Mouse (Mus musculus): ENCODE results near the gene Pet117.
"Not testable (repeated sequence)": the region's sequence is repeated elsewhere in the genome, so short reads cannot be mapped to it uniquely, and the experiment has no call there.

Pet117 gene

DNA sequence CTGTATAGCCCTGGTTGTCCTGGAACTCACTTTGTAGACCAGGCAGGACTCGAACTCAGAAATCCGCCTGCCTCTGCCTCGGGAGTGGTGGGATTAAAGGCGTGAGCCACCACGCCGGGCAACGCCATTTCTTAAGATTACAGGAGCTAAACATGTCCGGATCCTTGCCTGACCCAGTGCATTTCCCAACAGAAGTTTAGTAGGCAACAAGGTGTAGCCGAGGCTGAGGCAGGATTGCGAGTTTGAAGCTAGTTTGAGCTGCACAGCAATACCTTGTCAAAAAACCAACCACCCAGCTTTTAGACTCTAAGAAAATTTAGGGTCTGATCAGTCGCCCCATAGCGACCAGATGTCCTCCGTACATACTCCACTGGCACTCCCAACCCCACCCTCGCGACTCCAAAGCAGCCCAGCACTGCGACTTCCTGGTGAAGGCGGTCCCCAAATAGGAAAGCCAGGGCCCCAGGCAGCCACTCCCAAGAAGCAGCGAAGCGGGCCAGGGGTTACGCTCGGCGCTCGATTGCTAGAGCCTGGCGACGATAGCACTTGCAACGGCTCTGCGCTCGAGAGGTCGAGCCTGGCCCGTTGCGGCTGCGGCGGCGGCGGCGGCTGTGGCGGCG lies at the start of gene Pet117, which contains the start of gene Kat14:
Gene Pet117 (plus strand): TSS at position 597 of the 620 bp plus-strand sequence.
Gene Kat14 (plus strand): TSS at position 584 of the 620 bp plus-strand sequence.
- DNase-seq (ENCODE audit: low spot score), result peak; percentile 91

DNA sequence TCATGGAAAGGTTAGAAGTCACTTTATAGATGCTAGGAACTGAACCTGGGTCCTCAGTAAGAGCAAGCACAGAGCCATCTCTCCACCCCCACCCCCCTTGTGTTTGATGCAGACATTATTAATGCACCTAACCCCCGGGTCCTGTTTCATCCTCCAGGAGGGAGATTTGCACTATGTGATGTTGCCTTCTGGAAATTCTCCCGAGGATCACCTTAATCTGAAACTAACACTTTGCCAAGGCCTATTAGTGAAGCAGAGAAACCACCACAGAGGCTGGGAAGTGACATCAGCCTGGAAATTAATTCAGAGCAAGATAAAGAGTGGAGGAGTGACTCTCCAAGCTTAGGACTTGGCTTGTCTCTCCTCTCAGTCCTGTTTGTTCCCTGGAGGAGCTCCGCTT lies 44.6 kb upstream of the Pet117 start:
- no peak for DNase-seq (ENCODE audit: low spot score)

DNA sequence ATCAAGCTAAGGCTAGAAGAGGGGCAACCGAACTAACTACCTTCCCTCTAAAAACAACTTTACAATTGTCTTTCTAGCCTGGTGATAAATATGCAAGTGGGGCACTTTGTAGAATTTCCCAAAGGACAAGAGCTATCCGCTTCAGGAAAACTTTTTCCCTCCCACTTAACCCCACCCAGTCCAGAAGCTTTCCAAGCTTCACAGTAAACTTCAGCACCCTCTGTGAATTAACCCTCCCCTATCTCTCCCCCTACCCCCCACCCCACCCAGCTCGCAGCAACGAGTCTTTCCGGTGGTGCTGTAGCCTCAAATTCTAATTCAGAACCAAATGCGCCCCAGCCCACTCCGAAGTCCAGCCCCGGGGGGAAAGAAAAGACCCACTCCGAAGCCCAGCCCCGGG lies 39.3 kb upstream of the Pet117 start:
- no peak for DNase-seq (ENCODE audit: low spot score)

DNA sequence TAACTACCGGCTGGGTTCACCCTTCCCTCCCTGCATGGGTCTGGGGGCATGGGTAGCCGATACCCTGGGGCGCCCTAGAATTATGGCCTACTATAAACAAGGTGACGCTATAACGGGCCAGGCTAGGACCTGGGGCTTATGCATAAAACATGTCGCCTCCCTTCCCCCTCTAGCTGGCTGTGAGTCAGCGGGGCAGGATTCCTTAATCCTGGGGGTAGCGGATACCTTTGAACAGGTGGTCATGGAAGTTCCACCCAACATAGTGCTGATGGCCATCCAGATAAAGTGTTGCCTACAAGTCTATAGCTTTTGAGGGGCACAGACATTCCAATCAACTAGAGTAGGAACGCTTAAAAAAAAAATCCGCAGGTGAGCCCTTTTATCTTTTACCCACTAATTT lies 38.9 kb upstream of the Pet117 start:
- no peak for DNase-seq (ENCODE audit: low spot score)

DNA sequence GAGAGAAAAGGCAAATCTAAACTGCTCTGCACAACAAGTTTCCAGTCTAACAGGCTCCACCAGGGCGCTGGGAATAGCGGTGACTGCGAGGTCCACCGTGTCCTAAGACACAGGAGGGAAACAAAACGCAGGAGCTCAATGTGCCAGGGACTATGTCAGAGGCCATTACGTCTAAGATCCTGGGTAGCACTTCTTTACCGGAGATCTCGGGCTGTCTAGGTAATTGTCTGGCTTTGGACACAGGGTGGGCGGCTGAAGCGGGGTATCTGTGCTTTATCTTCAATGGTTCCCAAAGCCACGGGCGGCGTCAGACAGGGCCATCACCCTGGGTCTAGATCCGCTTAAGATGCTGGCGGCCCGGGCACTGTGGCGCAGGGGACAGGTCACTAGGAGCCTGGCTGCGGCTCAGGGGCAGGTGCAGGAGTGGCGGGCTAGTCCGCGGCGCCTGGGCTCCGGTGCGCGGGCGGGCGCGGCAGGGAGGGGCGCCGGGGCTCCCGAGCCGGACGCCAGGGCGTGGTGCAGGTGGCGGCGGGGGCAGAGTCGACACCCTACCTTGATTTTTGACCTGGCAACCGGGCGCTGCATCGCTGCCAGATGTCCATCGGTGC lies 38.3 kb upstream of the Pet117 start:
- no peak for DNase-seq (ENCODE audit: low spot score)

DNA sequence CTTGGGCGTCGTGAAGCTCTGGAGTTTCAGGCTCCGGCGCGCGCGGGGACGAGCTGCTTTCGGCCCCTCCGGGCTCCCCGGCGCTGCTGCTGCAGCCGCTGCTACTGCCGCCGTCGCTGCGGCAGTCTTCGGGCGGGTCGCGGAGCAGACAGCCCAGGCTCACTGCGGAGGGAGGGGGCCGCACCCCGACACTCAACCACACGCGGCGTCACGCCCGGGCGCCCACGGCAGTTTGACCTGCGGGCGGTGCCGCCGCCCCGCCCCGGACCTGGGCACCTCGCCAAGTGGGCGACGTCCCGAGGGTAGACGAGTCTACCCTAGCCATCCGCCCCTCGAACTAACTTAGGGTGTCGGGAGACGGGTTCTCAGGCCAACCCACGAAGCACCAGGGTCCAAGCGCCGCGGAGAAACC lies 37.8 kb upstream of the Pet117 start:
- no peak for DNase-seq (ENCODE audit: low spot score)

DNA sequence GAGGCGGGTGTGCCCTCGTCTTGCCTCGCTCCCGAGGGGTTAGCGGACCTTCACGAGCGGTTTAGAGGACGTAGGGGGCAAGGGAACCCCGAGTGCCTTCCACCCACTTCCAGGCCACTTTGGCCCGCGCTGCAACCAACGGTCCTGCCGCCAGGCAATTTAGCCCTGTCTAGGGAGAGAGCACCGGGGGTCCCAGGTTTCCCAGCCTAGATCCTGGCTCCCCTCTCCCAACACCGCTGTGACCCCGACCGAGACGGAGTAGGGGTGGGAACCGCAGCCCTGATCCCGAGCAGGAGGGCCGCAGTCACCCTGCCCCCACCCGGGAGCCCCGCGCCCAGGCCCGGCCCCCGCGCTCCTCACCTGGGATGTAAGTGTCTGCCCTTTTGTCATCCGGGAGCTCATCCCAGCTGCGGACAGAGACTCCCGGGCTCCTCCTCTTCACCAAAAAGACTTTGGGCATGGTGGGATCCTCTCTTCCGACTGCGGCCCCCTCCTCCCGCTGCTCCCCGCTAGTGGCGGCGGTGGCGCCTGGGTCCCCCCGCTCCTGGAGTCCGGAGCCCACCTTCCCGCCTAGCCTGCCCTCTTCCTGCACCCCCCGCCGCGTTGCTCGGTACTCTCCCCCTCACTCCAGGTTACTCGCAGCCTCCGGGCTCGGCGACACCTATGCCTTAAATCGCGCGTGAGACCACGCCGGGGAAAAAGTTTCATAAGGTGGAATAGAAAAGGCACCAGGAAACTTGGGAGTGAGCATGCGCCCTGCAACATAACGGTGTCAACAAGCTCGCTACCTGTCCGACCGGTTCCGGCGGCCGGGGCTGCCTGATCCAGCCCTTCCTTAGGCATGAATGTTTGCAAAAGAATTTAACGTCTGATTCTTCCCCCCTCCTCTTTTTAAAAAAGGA lies 37.1 kb upstream of the Pet117 start, which contains the start of gene Ovol2:
Gene Ovol2 (minus strand): TSS at position 746 of the 902 bp plus-strand sequence.
- no peak for DNase-seq (ENCODE audit: low spot score)

DNA sequence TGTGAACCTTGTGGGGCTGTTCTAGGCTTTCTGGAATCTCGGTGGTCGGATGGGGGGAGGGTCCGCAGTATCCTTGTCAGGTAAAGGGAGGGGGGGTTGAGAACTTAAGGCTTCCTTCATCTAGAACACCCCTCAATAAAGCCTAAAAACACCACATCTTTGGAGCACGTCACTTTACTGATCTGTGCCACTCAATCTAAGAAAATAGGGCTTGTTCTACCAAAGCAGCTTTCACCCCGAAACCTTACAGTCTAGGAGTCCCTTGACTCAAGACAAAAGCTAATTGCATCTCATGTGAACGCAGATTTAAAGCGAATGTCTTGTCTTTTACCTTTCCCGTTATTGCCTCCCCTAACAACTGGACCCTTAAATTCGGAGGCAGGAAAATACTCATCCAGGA lies 36.3 kb upstream of the Pet117 start:
- no peak for DNase-seq (ENCODE audit: low spot score)

DNA sequence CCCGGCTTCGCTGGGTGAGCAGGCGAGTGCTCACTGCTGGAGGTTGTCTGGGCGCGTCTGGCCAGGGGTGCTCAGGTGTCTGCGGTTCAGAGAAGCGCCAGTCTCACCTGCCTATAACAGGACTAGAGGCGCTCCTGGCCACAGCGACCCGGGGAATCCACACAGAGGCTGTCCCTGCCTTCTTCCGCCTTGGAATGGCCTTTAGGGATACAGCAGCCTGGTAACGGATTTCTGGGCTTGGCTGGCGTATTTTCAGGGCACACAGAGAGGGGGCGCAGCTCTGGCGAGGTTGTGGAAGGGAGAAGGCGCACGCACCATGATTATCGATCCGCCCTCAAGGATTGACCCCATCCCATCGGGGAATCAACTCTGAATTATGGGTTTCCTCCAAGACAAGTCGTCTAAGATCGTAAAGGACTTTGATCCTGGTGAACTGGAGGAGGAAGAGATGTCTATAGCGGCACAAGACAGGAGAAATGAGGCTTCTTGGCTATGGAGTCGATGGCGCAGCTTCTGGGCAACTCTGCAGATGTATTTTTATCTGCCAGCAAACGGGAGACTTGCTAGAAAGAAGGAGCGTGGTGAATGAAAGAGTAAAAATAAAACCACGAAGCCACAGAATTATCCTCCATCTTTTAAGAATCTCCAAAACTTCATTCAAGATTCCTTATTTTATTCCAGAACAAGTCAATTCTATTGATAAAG lies 35.5 kb upstream of the Pet117 start:
- no peak for DNase-seq (ENCODE audit: low spot score)

DNA sequence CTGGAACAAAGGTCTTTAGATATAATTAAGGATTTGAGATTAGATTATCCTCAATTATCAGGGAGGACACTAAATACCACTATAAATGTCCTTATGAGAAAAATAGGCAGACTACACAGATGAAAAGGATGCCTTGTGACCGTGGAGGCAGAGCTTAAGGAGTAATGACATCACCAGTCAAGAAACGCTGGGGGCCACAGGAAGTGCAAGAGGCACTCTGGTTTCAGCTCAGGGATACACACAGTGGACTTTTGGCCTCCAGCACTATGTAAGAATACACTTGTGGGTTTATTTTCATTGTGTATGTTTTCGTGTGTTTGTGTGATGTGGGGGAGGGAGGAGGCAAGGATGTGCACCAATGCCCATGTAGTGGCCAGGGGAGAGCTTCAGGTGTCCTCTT lies 31.6 kb upstream of the Pet117 start:
- no peak for DNase-seq (ENCODE audit: low spot score)

DNA sequence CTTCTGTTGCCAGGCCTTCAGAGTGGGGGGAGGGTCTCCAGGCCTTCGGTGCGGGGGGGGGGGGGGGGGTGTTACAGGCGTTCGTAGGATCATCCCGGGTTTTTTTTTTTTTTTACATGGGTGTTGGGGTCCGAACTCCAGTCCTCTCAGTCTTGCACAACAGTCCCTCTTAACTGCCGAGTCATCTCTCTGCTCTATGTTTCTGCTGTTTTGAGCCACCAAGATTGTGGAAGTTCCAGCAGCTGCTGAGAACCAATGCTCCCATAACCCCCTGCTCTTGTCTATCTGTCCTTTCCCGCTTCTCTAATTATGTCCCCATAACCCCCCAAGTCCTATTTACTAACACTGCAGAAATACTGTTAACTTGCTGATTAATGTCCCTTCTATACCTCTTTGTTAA lies 31.1 kb upstream of the Pet117 start:
- no peak for DNase-seq (ENCODE audit: low spot score)

DNA sequence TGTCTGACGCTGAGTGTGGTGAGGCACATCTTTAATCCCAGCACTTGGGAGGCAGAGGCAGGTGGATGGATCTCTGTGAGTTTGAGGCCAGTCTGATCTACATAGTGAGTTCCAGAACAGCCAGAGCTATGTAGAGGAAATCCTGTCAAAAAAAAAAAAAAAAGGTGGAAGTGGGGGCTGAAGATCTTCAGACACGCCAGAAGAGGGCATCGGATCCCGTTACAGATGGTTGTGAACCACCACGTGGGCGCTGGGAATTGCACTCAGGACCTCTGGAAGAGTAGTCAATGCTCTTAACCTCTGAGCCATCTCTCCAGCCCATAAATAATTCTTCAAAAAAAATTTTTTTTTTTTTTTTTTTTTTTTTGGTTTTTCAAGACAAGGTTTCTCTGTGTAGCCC lies 30.6 kb upstream of the Pet117 start:
- DNase-seq (ENCODE audit: low spot score), result not testable (repeated sequence)

DNA sequence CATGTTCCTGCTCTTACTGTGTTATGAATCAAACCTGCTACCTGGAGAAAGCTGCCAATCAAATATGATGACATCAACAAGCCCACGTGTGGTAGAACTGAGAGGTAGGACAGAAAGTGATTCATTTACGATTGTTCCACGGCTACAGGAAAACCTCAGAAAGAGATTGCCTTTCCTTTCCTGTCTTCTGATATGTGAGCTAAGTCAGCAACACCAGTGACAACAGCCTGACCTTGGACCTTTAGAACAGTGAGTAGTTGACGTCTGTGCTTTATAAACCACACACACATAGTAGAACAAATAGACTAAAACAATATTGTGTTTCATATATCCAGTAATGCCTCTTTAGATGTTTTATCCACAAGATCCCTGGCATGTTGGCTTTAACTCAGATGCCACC lies 25.6 kb upstream of the Pet117 start:
- no peak for DNase-seq (ENCODE audit: low spot score)

DNA sequence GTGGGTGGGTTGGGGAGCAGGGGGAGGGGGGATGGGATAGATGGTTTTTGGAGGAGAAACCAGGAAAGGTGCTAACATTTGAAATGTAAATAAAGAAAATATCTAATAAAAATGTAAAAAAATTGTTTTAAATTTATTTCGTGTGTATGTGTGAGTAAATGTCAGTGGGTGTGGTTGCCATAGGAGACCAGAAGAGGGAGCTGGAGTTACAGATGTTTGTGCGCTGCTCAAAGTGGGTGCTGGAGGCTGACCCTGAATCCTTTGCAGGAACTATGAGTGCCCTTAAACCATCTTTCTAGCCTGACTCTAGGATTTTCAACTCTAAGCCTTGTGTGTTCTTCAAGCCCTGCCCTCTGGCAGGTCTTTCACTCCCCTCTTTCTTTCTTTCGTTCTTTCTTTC lies 20.3 kb upstream of the Pet117 start:
- DNase-seq (ENCODE audit: low spot score), result no peak

DNA sequence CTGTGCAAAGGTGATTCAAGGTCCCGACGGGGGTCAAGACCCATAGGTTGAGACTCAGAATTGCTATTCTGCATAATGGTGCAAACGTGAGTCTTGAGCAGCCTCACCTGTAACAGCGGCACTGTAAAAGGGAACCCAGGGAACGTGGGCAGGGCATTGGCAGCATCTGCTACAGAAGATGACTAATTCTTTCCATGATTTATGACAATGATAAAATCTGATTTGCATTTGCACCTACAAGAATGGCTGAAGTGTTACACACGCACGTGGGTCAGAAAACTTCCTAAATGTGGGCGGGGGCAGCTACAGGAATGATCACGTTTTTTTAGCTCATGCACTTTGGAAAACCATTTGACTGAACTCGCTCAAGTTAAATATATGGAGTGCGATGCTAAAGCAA lies 16.0 kb upstream of the Pet117 start:
- DNase-seq (ENCODE audit: low spot score), result no peak

DNA sequence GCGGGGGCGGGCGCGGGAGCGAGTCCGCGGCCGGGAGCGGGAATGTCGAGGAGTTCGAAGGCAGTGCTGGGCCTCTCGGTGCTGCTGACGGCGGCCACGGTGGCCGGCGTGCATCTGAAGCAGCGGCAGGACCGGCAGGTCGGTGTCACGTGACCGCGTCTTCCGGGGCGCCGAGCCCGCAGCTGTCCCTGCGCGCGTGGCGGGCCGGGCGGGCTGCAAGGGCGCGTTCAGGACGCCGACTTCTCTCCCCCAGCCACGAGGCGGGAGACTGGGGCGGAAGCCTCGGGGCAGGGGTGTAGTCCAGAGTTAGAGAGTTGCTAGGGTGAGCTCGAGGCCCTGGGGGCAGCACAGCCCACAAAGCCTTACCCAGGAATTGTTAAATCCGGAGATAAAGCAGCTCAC lies 225 bp downstream of the Pet117 start:
- DNase-seq (ENCODE audit: low spot score), result peak; percentile 70

DNA sequence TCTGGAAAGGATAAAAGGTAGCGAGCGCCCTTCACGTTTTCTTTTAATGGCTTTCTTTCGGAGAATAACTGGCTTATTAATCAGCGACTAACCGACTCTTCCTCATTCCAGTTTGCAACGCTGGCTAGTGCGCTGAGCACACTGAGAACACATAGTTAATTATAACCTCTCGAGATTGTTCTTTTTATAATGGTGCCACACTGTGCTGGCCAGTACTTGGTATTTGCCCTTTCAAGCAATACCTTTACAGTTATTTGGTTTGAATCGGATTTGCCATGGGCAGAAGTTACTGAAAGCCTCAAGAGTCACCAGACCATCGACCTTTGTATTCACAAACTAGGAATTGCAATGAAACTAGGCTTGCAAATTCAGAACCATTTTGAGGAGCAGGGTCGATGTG lies 715 bp downstream of the Pet117 start:
- DNase-seq (ENCODE audit: low spot score), result no peak

DNA sequence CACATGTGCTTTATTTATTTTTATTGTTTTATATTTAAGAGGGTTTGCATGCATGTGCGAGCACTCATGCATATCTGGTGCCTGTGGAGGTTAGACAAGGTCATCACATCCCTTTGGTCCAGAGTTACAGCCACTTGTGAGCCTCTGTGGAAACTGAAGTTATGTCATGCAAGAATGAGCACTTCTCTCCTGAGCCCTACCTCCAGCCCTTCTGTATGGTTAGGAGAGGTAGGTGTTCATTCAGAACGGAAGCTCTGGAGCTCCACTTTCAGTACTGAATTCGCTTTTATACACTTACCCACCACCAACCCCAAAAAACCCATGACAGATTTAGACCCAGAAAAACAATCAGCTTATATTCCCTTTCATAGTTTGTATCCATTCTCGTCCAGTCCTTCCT lies 2.8 kb downstream of the Pet117 start:
- DNase-seq (ENCODE audit: low spot score), result no peak

DNA sequence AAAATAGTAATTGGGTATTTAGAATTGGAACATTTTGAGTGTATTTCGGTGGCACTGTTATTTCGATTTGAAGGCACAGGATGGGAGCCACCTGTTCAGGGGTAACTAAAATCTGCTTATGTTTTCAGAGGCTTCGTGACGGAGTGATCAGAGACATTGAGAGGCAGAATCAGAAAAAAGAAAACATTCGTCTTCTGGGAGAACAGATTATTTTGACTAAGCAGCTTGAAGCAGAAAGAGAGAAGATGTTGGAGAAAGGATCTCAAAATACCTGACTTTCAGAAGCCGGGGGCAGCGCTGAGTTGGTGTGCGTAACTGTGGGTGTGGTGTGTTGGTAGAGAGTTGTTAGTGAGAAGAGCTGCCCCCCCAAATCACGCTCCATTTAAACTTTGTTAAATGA lies 4.3 kb downstream of the Pet117 start:
- no peak for DNase-seq (ENCODE audit: low spot score)

DNA sequence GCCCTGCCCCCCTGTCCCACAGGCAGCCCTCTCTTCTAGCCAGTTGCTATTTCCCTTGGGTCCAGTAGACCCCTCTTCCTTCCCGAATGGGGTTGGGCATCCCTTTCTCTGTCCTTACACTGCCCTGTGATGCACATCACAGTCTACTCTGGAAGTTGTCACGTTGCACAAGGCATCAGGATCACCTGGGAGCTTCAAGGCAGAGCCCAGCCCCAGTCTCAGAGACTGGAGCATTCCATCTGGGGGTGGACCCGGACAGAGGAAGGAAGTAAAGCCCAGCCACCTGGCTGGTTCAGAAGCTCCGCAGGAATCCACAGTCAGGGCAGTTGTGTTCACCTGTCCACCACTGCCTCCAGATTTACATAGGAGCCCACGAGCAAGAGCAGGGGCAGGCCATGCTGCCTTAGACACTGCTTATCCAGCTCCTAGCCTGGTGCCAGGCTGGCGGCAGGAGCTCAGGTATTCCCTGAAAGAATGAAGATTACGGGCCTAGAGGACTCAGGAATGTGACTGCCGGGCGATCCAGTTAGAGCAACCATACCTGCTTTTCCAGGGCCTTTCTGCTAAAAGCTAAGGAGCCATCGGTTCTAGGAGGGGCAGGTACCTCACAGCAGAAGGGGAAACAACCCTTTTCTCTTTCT lies 6.4 kb downstream of the Pet117 start:
- no peak for DNase-seq (ENCODE audit: low spot score)

DNA sequence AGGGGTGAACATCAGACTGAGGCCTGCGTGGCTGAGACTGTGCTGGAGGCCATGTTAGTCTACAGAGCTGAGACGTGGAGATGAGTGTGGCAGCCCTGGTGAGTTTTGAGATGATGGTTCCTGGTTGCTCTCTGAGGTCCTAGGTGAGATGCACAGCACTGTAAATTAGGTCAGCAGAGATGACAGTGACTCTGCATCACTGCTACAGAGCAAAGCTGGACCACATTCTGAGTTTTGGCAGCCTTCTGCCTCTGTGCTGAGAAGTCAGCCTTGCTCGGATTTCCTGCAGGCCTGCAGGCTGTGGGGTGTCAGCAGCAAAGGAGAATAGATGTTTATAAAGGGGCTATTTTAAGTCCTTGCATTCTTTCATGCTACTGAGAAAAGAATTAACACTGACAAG lies 12.5 kb downstream of the Pet117 start:
- DNase-seq (ENCODE audit: low spot score), result no peak

DNA sequence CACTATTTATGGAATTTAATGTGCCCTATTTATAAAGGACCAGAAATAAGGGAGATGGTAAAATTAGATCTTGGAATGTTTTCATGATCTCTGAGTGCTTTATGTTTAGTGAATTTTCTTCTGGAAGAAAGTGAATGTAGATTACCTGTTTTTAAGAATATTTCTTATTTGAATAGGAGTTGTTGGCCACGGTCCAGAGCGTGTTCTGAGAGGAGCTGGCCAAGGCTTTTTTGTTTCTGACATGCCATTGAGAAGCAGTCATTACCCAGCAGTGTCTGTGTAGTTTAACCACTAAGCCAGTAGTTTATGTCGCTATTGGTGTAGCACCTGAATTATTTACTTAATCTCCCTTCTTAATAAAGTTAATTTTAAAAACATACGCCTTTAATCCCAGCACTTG lies 12.9 kb downstream of the Pet117 start:
- DNase-seq (ENCODE audit: low spot score), result no peak
